Mouse (Mus musculus) CH12.LX (cell line): ENCODE results near the gene Gm20388. TPM values are rescaled to one million over a fixed set of nuclear protein-coding genes. Genes with fewer than 3 reads are reported as not detected.

Experiments used
- DNase-seq: peaks from one replicate; pipeline ENCODE4 v3.0.0-alpha.2; 2013; ENCODE audit errors: extremely low read depth
- H3K27ac ChIP-seq: 2 replicates; pipeline ENCODE4 v1.5.1; 2012; ENCODE audit warnings: low read depth, mild to moderate bottlenecking, control low read depth, moderate library complexity; ENCODE audit not compliant: insufficient read depth
- H3K27me3 ChIP-seq: replicated peaks from 2 replicates; pipeline ENCODE3; 2012; ENCODE audit warnings: inconsistent platforms
- H3K36me3 ChIP-seq, 2 experiments: replicated peaks in 1 of 2; 2 replicates each; pipeline versions ENCODE3 to v1.6.1; 2012; ENCODE audit warnings: inconsistent platforms in 1 of 2, low read length in 1 of 2, mild to moderate bottlenecking in 1 of 2, mixed read lengths in 1 of 2, moderate library complexity in 1 of 2; ENCODE audit not compliant: control insufficient read depth in 1 of 2, insufficient read depth in 1 of 2
- H3K4me1 ChIP-seq, 2 experiments: 2 replicates each; pipeline ENCODE4 v1.6.1; 2012; ENCODE audit warnings: inconsistent platforms in 1 of 2, moderate library complexity in 1 of 2; ENCODE audit not compliant: insufficient read depth in 2 of 2, control insufficient read depth in 1 of 2
- H3K4me2 ChIP-seq: 2 replicates; pipeline ENCODE4 v1.6.1; 2012; ENCODE audit warnings: low read depth, mild to moderate bottlenecking, control low read depth; ENCODE audit not compliant: poor library complexity, insufficient read depth, severe bottlenecking
- H3K4me3 ChIP-seq, 3 experiments: fragments of 150-350 bp in 1 of 3; sonication (generic) in 1 of 3; replicated peaks in 1 of 3; 2 replicates each; pipeline versions ENCODE3 to v1.5.1; 2011 to 2012; ENCODE audit warnings: low read depth in 2 of 3, low read length in 2 of 3, mild to moderate bottlenecking in 2 of 3, moderate library complexity in 2 of 3, control low read depth in 1 of 3, improper control_type of control experiment in 1 of 3, inconsistent platforms in 1 of 3, mixed read lengths in 1 of 3; ENCODE audit not compliant: poor library complexity in 1 of 3
- H3K79me2 ChIP-seq: replicated peaks from 2 replicates; pipeline ENCODE4 v1.6.1; 2012; ENCODE audit warnings: mild to moderate bottlenecking, moderate library complexity; ENCODE audit not compliant: control insufficient read depth, poor library complexity, insufficient read depth, severe bottlenecking; ENCODE audit errors: extremely low read depth
- H3K9ac ChIP-seq: 2 replicates; pipeline ENCODE4 v1.6.1; 2012; ENCODE audit warnings: low read depth, mild to moderate bottlenecking, control low read depth, moderate library complexity; ENCODE audit not compliant: insufficient read depth
- H3K9me3 ChIP-seq: replicated peaks from 2 replicates; pipeline ENCODE3; 2012; ENCODE audit warnings: low read length, inconsistent platforms, mixed read lengths
- BHLHE40 ChIP-seq: IDR thresholded peaks from 2 replicates; pipeline ENCODE4 v1.6.1; 2011; ENCODE audit warnings: mild to moderate bottlenecking, low read depth, low read length, improper control_type of control experiment
- CHD1 ChIP-seq: IDR thresholded peaks from 2 replicates; pipeline ENCODE4 v1.6.1; 2012; ENCODE audit warnings: low read depth, low read length, improper control_type of control experiment, inconsistent platforms
- CHD2 ChIP-seq: IDR thresholded peaks from 2 replicates; pipeline ENCODE4 v1.6.1; 2011; ENCODE audit warnings: low read length, improper control_type of control experiment
- CTCF ChIP-seq, 2 experiments: IDR thresholded peaks in 1 of 2; conservative IDR thresholded peaks in 1 of 2; 2 replicates each; pipeline ENCODE4 v1.5.1; 2011 to 2012; ENCODE audit warnings: low read depth in 2 of 2, low read length in 2 of 2, improper control_type of control experiment in 1 of 2, inconsistent platforms in 1 of 2, mild to moderate bottlenecking in 1 of 2, moderate library complexity in 1 of 2
- E2F4 ChIP-seq: IDR thresholded peaks from 2 replicates; pipeline ENCODE4 v1.6.1; 2011; ENCODE audit warnings: low read depth, low read length, improper control_type of control experiment; ENCODE audit not compliant: insufficient replicate concordance
- ETS1 ChIP-seq: conservative IDR thresholded peaks from 2 replicates; pipeline ENCODE4 v1.6.1; 2012; ENCODE audit warnings: low read depth, mild to moderate bottlenecking, inconsistent platforms, low read length, improper control_type of control experiment, moderate library complexity
- GABPA ChIP-seq: IDR thresholded peaks from 2 replicates; pipeline ENCODE4 v1.6.1; 2012; ENCODE audit warnings: low read depth, low read length, improper control_type of control experiment, inconsistent platforms; ENCODE audit not compliant: insufficient replicate concordance
- HCFC1 ChIP-seq: IDR thresholded peaks from 2 replicates; pipeline ENCODE4 v1.6.1; 2012; ENCODE audit warnings: low read depth, mild to moderate bottlenecking, inconsistent platforms, low read length, improper control_type of control experiment
- IRF4 ChIP-seq: IDR thresholded peaks from 2 replicates; pipeline ENCODE4 v1.6.1; 2014; ENCODE audit warnings: low read depth, mild to moderate bottlenecking, inconsistent platforms, low read length, improper control_type of control experiment
- JUN ChIP-seq: IDR thresholded peaks from 2 replicates; pipeline ENCODE4 v1.6.1; 2011; ENCODE audit warnings: low read depth, mild to moderate bottlenecking, low read length, improper control_type of control experiment, moderate library complexity; ENCODE audit not compliant: insufficient read depth
- KAT2A ChIP-seq: IDR thresholded peaks from 2 replicates; pipeline ENCODE4 v1.6.1; 2012; ENCODE audit warnings: low read length, improper control_type of control experiment, inconsistent platforms; ENCODE audit not compliant: insufficient replicate concordance
- MAFK ChIP-seq: IDR thresholded peaks from 2 replicates; pipeline ENCODE4 v1.6.1; 2011; ENCODE audit warnings: low read length, improper control_type of control experiment; ENCODE audit not compliant: insufficient replicate concordance
- MAX ChIP-seq: IDR thresholded peaks from 2 replicates; pipeline ENCODE4 v1.6.1; 2011; ENCODE audit warnings: low read length, improper control_type of control experiment
- MAZ ChIP-seq: IDR thresholded peaks from 2 replicates; pipeline ENCODE4 v1.6.1; 2012; ENCODE audit warnings: low read depth, mild to moderate bottlenecking, inconsistent platforms, low read length, improper control_type of control experiment, moderate library complexity
- MEF2A ChIP-seq: IDR thresholded peaks from 2 replicates; pipeline ENCODE4 v1.6.1; 2014; ENCODE audit warnings: low read depth, mild to moderate bottlenecking, inconsistent platforms, low read length, improper control_type of control experiment, borderline replicate concordance
- MXI1 ChIP-seq: IDR thresholded peaks from 2 replicates; pipeline ENCODE4 v1.6.1; 2011; ENCODE audit warnings: mild to moderate bottlenecking, low read depth, low read length, improper control_type of control experiment
- MYC ChIP-seq: IDR thresholded peaks from 2 replicates; pipeline ENCODE4 v1.6.1; 2011; ENCODE audit warnings: low read depth, mild to moderate bottlenecking, improper control_type of control experiment, low read length
- NELFE ChIP-seq: IDR thresholded peaks from 2 replicates; pipeline ENCODE4 v1.6.1; 2011; ENCODE audit warnings: low read depth, low read length, improper control_type of control experiment
- NRF1 ChIP-seq: IDR thresholded peaks from 2 replicates; pipeline ENCODE4 v1.6.1; 2014; ENCODE audit warnings: low read depth, mild to moderate bottlenecking, inconsistent platforms, low read length, improper control_type of control experiment, moderate library complexity
- PAX5 ChIP-seq: IDR thresholded peaks from 2 replicates; pipeline ENCODE4 v1.6.1; 2012; ENCODE audit warnings: low read length, inconsistent platforms, mixed read lengths
- POLR2A ChIP-seq: IDR thresholded peaks from 2 replicates; pipeline ENCODE4 v1.6.1; 2011; ENCODE audit warnings: low read depth, mild to moderate bottlenecking, improper control_type of control experiment, low read length
- POLR2AphosphoS2 ChIP-seq: IDR thresholded peaks from 2 replicates; pipeline ENCODE4 v1.6.1; 2011; ENCODE audit warnings: low read depth, low read length, improper control_type of control experiment
- RCOR1 ChIP-seq: conservative IDR thresholded peaks from 2 replicates; pipeline ENCODE4 v1.6.1; 2012; ENCODE audit warnings: low read depth, mild to moderate bottlenecking, inconsistent platforms, low read length, improper control_type of control experiment
- SIN3A ChIP-seq: IDR thresholded peaks from 2 replicates; pipeline ENCODE4 v1.6.1; 2012; ENCODE audit warnings: low read length, improper control_type of control experiment, inconsistent platforms
- SMC3 ChIP-seq: IDR thresholded peaks from 2 replicates; pipeline ENCODE4 v1.6.1; 2011; ENCODE audit warnings: low read depth, low read length, improper control_type of control experiment
- TBP ChIP-seq: conservative IDR thresholded peaks from 2 replicates; pipeline ENCODE4 v1.6.1; 2011; ENCODE audit warnings: low read depth, low read length, improper control_type of control experiment
- TCF12 ChIP-seq: IDR thresholded peaks from 2 replicates; pipeline ENCODE4 v1.6.1; 2014; ENCODE audit warnings: low read depth, mild to moderate bottlenecking, inconsistent platforms, low read length, improper control_type of control experiment
- UBTF ChIP-seq: IDR thresholded peaks from 2 replicates; pipeline ENCODE4 v1.6.1; 2012; ENCODE audit warnings: low read depth, mild to moderate bottlenecking, inconsistent platforms, low read length, improper control_type of control experiment, moderate library complexity
- USF1 ChIP-seq: IDR thresholded peaks from 2 replicates; pipeline ENCODE4 v1.6.1; 2014; ENCODE audit warnings: low read depth, mild to moderate bottlenecking, inconsistent platforms, low read length, improper control_type of control experiment
- USF2 ChIP-seq: conservative IDR thresholded peaks from 2 replicates; pipeline ENCODE4 v1.6.1; 2011; ENCODE audit warnings: low read depth, low read length, improper control_type of control experiment
- ZKSCAN1 ChIP-seq: IDR thresholded peaks from 2 replicates; pipeline ENCODE4 v1.6.1; 2012; ENCODE audit warnings: low read depth, inconsistent platforms, low read length, improper control_type of control experiment, borderline replicate concordance
- ZMIZ1 ChIP-seq: IDR thresholded peaks from 2 replicates; pipeline ENCODE4 v1.6.1; 2012; ENCODE audit warnings: low read depth, mild to moderate bottlenecking, inconsistent platforms, low read length, improper control_type of control experiment
- ZNF384 ChIP-seq: IDR thresholded peaks from 2 replicates; pipeline ENCODE4 v1.6.1; 2012; ENCODE audit warnings: low read depth, low read length, improper control_type of control experiment, inconsistent platforms
- dilution Hi-C: fragments of 300-500 bp; cut with MboI; formaldehyde crosslinking; loops from 2 replicates; pipeline ENCODE4 v1.14.3; 2020; ENCODE audit warnings: low sequenced_read_pairs; ENCODE audit not compliant: extremely low pct_unique_long_range_greater_than_20kb, extremely low pct_ligation_motif_present
- in situ Hi-C: fragments of 300-500 bp; cut with MboI; formaldehyde crosslinking; loops from 3 replicates; pipeline ENCODE4 v1.14.3; 2019; ENCODE audit warnings: low sequenced_read_pairs, low pct_ligation_motif_present, low pct_unique_long_range_greater_than_20kb, mixed read lengths
- polyA plus RNA-seq: library from polyadenylated mRNA; unstranded; fragments of >175 nt; gene quantifications from 2 replicates; pipeline ENCODE4 v1.2.1, GENCODE M21; 2012; ENCODE audit warnings: low read depth; ENCODE audit not compliant: insufficient read length
- total RNA-seq, 2 experiments: library from RNA; depleted of rRNA; stranded (reverse); fragments of 300-350 nt in 1 of 2; fragments of >200 nt in 1 of 2; gene quantifications; 2 replicates each; pipeline ENCODE4 v1.2.3; 2012 to 2014

The Gm20388 gene
- total and polyA plus RNA-seq, 3 experiments, result 14.8 to 26.3 (median 22.2) TPM

GRCm38 (mm10) chr8:120403606-120404269 is 493.1 kb downstream of the Gm20388 start:
- Histone ChIP-seq H3K79me2 (no peaks in the 10 kb centered on the region), H3K9me3 (no peaks in the 10 kb centered on the region), H3K4me3 (no peak overlapping the region), H3K4me1 (peaks cover 31 to 53% of the 10 kb centered on the region in 2 experiments), H3K9ac (no peak overlapping the region), H3K36me3 (no peaks in the 10 kb centered on the region), H3K27me3 (peaks cover 6% of the 10 kb centered on the region), H3K4me2 (no peak overlapping the region), H3K27ac (no peak overlapping the region)
- DNase-seq, result no peak
- dilution Hi-C loops, result no loop called here
- no peak for TF ChIP-seq IRF4
- TF ChIP-seq KAT2A, result no peak
- in situ Hi-C loops, result no loop called here

DNA sequence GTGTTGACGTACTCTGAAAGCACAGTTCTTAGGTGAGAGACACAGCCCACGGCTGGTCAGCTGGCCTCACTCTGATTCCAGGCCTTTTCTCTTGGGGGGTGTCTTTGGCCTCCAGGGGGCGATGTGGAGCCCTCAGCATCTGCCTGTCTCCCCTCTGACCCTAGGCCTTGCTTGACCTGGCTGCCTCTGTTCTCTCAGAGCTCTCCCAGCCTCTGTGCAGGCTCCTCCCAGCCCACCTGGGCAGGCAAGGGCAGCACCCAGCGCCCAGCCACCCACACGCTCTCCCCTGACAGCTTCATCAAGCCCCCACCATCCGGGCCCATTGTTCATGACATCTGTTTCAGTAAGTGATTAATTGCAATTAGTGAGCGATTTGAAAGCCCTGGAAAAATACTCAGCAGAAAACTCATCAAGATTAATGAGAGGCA is 494.0 kb downstream of the Gm20388 start:
- Histone ChIP-seq H3K79me2 (no peaks in the 10 kb centered on the region), H3K9ac (no peak overlapping the region), H3K4me1 (peaks cover 36 to 58% of the 10 kb centered on the region in 2 experiments), H3K9me3 (no peaks in the 10 kb centered on the region), H3K4me2 (no peak overlapping the region), H3K4me3 (no peak overlapping the region), H3K27me3 (peaks cover 6% of the 10 kb centered on the region), H3K27ac (no peak overlapping the region), H3K36me3 (no peaks in the 10 kb centered on the region)
- peak; percentile 40 for DNase-seq
- in situ Hi-C loops, result loop anchor here (5.0 kb wide), 2 partner anchors 88 to 133 kb away; no protein-coding TSS in a partner anchor
- dilution Hi-C loops, result no loop called here
- TF ChIP-seq ZKSCAN1, result no peak
- no peak for TF ChIP-seq PAX5
- TF ChIP-seq MAX, result no peak
- TF ChIP-seq TCF12, result 0 out of 2 replicates have a peak, but pooled peaks have one; percentile 24
- no peak for TF ChIP-seq GABPA
- no peak for TF ChIP-seq HCFC1
- no peak for TF ChIP-seq JUN
- no peak for TF ChIP-seq IRF4
- no peak for TF ChIP-seq MAFK
- TF ChIP-seq MXI1, result no peak
- TF ChIP-seq BHLHE40, result no peak
- no peak for TF ChIP-seq NRF1
- no peak for TF ChIP-seq RCOR1
- peak; percentile 78 to 82 for TF ChIP-seq CTCF (conservative IDR thresholded peaks at IDR 0.05 in 1 of 2, IDR thresholded peaks at IDR 0.05 in 1 of 2; ENCODE audit: low read depth in 2 of 2, low read length in 2 of 2)
- TF ChIP-seq USF1, result no peak
- no peak for TF ChIP-seq SIN3A
- TF ChIP-seq CHD1, result no peak
- no peak for TF ChIP-seq MYC
- TF ChIP-seq UBTF, result no peak
- no peak for TF ChIP-seq NELFE
- TF ChIP-seq TBP, result no peak
- no peak for TF ChIP-seq POLR2AphosphoS2
- no peak for TF ChIP-seq ZNF384
- no peak for TF ChIP-seq POLR2A
- peak; percentile 86 for TF ChIP-seq SMC3
- no peak for TF ChIP-seq USF2
- TF ChIP-seq MEF2A, result no peak; the same call in 1 of the 2 replicates
- TF ChIP-seq KAT2A, result no peak
- no peak for TF ChIP-seq MAZ
- TF ChIP-seq CHD2, result no peak
- TF ChIP-seq ETS1, result no peak
- TF ChIP-seq ZMIZ1, result no peak
- no peak for TF ChIP-seq E2F4
